Mouse (Mus musculus) small intestine, adult 10 weeks (tissue): ENCODE measurements around the gene Gpr180. TPM values are rescaled to one million over a fixed set of nuclear protein-coding genes. Genes with fewer than 3 reads are reported as not detected.

ENCODE experiments used
- polyA plus RNA-seq: library from polyadenylated mRNA; stranded (reverse); fragments of 350-450 nt; fragmentation: Illumina TruSeq; extraction: RNeasy Lipid Tissue Mini Kit (QIAGEN cat#74804); gene quantifications from one replicate; pipeline ENCODE4 v1.2.3, GENCODE M21; 2014; ENCODE audit warnings: low replicate concordance

The Gpr180 gene
- polyA plus RNA-seq: 1.9 TPM

DNA sequence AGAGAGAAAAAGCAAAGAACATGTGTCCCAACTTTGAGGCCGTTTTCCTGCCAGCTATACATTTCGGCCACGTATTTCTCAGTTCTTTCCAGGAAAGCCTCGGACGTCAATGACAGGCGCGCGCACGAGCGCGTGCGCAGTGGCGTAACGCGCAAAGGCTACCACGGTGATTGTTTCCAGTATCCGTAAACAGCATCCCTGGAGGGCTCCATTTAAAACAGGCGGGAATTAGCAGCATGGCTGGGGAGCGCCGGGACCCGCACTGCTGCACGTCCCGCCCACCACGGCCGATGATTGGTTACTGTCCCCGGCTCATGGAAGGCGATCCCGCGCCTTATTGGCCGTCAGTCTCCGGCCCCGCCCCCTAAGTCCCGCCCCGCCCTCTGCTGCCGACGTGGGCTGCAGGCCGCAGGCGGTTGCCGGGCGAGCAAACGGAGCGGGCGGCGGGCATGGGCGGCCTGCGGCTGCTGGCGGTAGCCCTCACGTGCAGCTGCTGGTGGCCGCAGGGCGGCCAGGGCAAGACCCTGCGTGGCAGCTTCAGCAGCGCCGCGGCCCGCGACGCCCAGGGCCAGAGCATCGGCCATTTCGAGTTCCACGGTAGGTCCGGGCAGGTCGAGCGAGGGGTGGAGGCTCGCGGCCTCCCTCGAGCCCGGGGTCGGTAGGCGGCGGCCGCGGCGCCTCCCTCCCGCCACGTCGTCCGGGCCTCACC, at the start of gene Gpr180:
Gpr180 (plus strand) TSS at position 415 of the 709 bp plus-strand sequence.

GRCm38 (mm10) chr14:118132642-118132977, 4.3 kb upstream of the Gpr180 start, which contains the start of gene Tgds:
Gene Tgds (minus strand): TSS chr14:118132755.

Other genes with a start within 250 kb of the Gpr180 start
- 0.59 TPM for gene Dct, start 84.9 kb upstream of the Gpr180 start, polyA plus RNA-seq
- gene Tgds, start 4.4 kb upstream of the Gpr180 start, polyA plus RNA-seq: 35.9 TPM
- not detected for gene Sox21, start 99.9 kb downstream of the Gpr180 start, polyA plus RNA-seq
- not detected for gene Gm9376, start 129.8 kb downstream of the Gpr180 start, polyA plus RNA-seq